Mouse (Mus musculus) cerebellum, adult 9-10 months (tissue): Measurements from ENCODE around the gene Nfib.
A peak's percentile ranks its signal among the peaks of the same experiment; 100 is the strongest.

ENCODE experiments used
- DNase-seq: peaks from one replicate; pipeline ENCODE4 v3.0.0; 2022

Nfib gene

DNA sequence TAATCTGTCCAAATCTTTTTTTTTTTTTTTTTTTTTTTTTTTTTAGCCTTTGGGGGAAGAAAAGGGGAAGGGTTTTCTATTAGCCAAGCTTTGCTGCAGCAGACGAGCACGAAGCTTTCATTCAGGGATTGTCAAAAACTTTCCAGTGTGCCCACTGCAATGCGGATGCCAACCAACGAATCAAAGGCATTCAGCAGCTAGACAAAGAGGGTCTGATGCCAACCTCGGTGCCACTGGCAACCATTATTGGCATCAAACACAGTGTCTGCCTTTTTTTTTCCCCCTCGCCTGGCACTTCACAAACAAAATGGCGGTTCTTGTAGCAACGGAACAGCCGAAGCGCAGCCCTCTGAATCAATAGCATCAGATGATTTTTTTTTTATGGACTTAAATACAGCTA, 210.7 kb downstream of the Nfib start:
- peak; percentile 68 for DNase-seq

DNA sequence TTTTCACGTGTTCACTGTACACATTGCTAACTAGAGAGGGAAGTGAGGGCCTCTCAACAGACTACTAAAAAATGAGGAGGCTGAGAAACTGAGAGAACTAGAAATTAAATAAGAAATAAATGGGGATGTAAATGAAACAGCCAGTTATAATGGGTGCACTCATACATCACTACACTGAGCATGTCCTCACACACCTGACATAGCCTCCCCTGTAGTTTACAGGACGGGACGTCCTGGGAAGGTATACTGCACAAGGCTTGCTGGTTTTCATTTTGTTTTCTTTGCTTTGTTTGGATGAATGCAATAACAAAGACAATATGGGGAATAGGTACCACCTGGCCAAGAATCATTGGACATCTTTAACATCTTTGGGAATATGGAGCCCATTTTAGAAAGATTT, 211.1 kb downstream of the Nfib start:
- no peak for DNase-seq

DNA sequence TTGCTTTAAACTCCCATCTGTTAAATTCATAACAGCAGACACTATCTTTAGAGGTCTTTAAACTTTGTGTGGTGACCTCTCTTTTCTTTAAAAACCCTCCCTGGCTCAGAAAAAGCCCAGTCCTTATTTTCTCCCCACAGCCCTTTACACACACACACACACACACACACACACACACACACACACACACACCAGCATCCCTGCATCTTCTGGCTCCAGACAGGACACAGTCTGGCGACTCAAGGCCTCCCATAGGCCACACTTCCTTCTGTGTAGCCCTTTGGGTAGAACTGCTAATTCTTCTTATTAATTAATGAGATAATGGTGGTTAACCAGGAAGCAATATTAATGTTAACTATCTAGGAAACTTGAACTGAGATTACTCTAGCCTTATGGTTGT, 211.7 kb downstream of the Nfib start:
- no peak for DNase-seq

DNA sequence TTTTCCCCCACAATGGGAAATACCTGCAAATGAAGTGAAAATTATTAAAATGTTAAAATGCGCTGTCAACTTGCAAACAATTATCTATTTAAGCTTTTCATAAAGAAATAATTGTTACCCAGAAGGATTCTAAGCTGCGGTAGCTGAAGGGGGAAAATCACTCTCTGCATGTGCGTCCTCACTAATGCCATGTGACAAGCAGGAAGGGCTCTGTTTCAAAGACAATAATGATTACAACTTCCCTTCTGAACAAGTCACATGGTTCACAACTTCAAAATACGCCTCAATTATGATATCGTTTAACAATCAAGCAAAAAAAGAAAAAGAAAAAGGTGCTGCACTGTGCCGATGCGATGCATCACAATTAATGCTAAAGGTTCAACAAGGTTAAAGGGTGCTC, 212.2 kb downstream of the Nfib start:
- DNase-seq = no peak

DNA sequence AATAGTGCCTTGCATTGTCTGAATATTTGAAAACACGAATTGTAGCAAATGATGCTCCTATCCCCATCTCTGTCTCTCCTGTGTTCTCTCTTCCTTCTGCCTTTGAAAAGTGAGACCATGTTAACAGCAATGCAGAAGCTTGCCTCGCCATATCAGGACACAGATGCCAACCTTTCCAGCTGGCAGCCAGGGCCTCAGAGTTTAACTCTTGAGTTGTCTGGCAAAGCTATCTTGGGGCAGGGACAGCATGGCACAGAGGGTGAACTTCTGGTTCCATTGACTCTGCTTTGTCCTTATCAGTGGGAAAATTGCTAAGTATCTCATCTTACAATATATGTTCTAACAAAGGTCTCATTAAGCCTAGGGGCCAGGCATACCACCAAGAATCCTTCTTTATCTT, 212.8 kb downstream of the Nfib start:
- DNase-seq = no peak

DNA sequence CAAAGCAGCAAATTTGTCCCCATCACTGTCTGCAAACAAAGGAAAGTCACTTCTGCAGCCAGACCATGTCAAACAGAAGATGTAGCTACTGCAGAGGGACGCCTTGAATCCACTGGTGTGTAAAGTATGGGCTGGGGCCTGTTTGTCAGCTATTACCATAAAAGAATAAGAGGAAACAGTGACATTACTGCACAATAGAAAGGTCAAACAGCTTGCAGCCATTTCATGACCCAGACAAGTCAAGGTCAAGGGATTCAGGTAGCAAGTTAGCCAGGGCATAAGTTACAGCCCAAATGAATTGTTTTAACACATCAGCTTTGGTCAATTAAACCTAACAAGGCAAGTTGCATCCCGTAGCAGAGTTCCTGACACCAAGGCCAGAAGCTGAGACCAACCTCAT, 215.6 kb downstream of the Nfib start:
- DNase-seq = no peak

DNA sequence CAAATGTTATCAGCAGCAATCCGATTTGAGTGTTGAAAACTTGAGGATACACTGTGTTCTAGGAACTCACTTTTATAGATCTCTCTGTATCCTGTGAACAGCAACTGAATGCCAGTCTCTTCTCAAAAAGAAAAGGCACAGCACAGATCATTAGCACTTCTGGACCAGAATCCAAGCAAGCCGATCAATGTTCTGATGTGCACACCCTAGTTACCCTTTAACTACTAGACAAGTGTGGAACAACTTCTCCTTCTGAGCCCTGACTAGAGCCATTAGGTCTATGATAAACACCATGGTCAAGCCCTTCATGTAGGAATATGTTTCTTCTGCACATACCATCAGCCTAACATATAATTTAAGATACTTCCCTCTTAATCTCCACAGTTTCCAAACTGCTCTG, 219.6 kb downstream of the Nfib start:
- DNase-seq = no peak

DNA sequence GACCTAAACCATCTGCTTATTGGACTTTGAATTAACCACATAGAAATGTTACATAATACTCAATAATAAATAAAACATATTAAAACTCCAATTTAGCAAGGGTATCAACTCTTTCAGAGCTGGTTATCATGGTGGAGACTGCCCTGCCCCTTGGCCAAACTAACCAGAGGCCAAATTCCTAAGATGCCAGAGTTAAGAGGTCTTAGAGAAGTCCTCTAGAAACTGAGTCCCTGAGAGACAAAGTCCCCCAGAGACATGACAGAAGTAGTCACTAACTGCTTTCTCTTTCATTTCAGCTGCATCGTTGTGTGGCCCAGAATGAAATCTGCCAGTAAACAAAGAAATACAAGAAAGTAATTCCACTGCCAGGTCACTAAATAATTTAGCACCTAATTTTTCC, 221.7 kb downstream of the Nfib start:
- DNase-seq = no peak

DNA sequence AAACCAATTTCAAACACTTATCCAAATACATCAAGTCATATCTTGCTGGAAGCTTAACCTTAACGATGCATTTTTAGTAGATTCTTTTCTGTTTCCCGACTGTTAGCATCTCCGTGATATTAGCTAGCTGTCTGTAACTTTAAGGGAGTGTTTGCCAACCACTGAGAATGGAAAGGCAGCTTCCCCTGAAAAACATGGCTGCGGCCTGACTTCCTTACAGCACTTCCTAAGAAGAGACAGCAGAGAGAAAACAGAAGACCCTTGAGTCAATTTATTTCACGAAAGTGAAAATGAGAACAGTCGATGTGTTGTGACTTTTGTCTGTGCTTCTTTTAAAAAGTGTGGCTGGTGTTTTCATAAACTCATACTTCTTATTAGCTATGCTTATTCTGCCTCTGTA, 222.3 kb downstream of the Nfib start:
- no peak for DNase-seq

DNA sequence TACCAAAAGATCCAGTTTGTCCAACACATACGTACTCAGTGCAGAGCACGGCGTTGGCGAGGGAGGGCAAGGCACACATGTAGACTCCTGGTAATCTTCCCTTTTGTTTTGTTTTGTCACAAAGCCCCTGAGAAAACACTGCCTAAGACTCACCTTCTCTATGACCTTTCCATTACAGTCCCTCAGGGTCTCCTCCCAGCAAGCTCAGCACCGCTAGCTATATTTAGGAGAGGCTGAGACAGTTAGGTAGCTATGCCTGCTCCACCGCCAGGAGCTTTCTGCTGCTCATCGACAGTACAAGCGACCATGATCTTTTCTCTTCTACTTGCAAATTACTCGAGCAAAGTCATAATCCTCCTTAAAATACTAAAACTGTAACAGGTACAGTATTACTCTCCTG, 224.9 kb downstream of the Nfib start:
- no peak for DNase-seq

DNA sequence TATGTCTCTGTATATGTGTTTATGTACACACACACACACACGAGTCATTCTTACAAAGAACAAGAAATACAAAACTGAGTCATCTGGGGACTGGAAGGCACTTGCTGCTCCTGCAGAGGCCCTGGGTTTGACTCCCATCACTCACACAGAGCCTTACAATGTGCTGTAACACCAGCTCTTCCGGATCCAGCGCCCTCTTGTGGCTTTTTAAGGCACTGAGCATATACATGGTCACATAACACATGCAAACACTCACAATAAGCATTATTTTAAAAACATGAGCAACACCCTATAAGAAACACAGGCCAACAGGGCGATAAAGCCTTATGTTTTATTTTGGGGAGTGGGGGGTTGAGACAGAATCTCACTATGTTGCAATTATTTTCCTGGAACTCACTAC, 226.2 kb downstream of the Nfib start:
- no peak for DNase-seq

DNA sequence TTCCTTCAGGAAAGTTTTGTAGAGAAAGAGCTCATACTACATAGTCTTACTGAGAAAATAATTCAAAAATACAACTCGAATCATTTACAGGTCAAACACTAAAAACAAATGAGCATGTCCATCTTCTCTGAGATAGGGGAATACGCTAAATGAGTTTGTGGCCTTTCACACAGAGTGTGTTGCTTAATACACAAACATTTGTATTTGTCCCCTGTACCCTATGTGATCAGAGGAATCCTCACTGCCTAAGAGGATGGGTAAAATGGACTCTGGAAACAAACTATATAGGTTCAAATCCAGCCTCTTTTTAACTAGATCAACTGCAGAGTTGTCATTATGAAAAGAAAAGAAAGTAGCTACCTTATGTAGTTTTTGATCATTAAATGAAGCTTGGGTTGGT, 227.8 kb downstream of the Nfib start:
- no peak for DNase-seq

DNA sequence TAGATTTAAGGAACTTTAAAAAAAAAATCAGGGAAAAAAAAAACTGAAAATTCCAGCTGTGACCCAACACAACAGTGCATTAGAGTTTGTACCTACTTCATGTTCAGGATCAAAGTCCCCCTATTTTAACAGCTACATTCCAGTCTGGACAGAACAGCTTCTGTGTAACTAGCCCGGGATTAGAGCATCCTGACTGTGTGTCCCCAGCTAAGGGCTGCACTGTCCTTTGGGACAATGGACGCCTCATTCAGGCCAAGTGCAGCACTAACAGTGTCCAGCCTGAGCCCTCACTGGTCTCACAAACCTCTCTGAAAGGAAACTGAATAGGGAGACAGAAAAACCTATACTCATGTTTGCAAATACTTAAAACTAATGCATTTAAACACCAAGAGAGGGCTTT, 229.1 kb downstream of the Nfib start:
- no peak for DNase-seq

DNA sequence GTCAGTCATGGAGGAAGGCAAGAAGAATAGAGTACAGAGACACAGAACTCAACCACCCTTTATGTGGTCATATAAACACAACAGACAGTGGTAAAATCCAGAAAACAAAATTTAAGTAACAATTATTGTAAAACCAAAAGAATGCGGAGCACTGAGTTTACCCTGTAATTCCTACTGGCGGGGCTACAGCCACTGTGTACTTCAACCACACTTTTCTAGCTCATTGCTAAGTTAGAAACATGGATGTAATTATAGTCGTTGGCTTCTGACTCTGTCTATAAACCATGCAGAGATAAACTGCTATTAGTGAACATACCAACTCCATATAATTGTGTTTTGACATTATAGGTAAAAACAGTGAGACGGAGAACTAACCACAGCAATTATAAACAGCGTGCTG, 231.2 kb downstream of the Nfib start:
- DNase-seq = no peak

DNA sequence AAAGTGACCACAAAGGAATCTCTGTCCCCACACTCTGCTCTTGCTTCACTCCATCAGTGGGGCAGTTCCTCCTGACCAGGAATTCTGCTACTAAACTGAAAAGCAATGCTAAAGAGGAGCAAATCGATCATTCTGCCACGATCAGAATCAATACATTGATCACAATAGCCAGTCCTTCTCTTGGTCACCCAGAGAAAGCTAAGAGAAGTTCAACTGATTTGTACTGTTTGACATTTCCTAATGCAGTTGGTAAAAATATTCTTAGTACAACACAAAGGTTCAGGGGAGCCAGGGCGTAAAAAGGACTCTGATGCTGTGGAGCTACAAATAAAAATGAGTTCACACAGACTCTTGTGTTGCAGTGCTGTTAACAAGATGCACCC, 234.6 kb downstream of the Nfib start:
- DNase-seq = no peak

DNA sequence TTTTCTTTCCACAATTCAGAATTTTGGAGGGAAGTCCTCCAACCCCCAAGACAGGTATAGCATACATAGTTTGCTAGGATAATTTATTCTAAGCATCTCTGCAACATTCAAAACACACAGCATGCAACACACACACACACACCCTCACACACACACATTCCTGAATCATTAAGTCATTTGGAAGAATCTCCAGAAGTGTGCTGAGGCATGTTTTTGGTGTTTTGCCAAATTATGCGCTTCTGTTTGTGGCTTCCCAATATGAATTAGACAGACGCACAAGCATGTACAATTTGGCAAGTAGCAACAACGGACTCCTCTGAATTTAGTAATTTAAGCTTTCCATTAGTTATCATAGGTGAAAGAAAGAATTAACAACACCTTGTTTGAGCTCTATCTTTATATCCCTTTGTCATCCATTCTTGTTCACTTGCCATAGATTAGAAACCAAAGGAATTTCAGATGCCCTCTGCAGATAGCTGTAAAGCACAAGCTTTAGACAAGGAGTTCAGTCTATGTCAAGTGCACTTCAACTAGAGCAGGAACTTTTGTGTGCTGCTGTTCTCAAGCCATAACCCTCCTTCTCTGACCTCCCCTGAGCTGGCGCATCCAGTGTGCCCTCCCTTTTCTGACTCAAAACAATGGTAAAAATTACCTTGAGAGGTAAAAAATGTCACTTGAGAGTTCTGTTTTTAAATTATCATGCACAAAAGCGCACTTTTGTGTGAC, 235.2 kb downstream of the Nfib start:
- no peak for DNase-seq

DNA sequence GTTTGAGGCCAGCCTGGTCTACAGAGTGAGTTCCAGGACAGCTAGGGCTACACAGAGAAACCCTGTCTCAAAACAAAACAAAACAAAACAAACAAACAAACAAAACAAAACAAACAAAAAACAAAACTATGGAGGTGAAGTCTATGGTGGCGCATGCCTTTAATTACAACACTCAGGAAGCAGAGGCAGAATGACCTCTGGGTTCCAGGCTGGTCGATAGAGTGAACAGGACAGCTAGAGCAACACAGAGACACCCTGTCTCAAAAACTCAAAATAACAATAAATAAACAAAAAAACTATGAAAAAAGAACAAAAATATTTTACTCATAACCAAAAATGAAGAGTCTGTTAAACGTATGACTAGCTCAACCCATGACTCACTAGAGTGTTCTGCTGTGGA, 236.6 kb downstream of the Nfib start:
- no peak for DNase-seq

DNA sequence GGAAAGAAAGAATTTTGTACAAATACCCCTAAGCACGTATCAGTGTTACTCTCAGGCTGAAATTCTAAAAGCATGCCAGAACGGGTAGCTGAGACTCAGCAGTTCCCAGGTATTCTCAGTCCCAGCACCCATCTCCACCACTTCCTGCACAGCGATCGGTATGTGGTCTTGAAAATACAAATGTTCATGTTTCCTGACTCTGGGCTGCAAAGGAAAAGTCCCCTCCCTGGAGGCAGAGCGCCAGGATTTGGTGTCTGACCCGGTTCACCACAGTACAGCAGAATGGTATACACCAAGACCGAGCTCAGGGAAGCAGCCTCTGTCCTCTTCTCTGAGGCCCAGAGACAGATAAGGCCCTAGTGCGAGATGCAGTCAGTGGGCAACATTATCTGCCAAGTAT, 238.8 kb downstream of the Nfib start:
- peak; percentile 45 for DNase-seq

DNA sequence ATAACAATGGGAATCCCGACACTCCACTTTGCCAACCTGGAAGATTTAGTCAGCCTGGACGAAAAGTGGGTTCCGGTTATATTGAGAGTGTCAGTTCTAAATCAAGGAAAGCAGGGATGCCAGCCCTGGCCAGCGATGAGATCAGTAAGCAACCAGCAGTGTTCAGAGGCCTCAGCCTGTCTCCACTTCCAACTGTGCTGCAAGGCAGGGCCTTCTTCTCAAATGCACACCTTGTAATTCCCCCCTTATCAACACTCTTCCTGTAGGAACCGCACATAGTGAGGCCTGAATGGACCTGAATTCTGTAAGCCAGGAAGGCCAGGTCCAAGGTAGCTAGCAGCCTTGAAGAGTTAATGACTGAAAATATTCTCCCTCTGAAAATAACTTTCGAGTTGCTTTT, 239.4 kb downstream of the Nfib start:
- DNase-seq = peak; percentile 47

DNA sequence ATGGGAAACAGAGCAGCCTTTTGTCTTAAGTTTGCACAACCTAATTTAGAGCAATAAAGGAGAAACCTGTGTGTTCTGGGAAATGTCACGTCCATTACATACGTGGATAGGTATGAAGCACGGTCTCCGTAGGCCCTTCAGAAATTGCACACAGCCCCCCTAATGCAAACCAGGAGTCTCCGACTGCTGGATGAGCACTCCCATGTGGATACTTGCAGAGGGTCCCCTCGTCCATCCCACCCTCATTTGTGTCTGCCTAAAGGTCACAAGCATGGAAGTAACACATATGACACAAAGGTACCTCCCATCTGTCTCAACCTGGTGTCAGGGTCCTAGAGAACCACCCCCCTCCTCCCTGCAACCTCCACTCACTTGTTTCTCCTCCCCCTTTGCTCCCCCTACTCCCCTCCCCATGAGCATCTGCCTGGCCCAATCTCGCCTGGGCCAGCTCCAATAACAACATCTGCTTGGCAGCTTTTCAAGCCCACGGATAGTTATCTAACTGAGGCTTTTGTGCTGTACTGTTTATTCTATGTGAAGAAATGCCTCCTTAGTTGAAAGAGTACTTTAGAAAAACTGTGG, 241.4 kb downstream of the Nfib start:
- no peak for DNase-seq

DNA sequence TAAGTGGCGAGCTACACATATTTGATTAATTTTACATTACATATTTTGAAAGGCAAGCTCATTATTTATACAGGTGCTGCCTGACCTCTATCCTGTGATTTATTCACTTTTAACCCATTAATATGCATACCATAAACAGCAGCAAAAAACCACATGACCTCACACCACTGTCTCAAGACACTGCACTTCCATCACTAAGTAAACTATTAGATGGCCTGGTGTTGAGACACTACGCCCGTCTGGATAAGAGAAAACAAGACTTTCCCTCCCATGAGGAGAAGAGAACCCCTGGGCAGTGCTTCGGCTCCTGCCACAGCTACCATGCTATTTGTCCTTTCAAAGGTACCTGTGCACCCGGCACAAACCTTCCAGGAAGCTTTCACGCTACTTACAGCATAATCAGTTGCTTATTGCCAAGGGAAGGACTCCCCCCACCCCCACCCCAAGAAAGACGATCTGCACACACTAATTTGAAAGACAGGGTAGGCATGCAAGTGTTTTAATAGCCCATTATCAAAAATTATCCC, 242.3 kb downstream of the Nfib start:
- no peak for DNase-seq

DNA sequence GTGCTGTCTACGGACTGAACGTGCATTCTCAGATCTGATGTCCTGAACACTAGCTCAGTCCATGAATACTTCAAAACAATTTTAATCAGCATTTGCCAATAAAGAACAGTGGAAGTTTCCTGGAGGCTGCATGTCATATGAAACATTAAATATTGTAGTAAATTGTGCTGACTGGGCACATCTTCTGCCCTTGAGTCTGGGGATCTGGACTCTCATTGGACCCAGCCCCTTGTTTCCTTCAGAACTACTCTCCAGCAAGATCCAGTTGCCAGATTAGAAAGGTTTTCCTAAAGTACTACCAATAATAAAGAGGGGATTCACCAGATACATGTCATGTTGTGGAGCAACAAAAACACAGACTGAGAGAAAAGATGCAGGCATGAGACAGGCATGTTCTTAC, 243.9 kb downstream of the Nfib start:
- DNase-seq = no peak

DNA sequence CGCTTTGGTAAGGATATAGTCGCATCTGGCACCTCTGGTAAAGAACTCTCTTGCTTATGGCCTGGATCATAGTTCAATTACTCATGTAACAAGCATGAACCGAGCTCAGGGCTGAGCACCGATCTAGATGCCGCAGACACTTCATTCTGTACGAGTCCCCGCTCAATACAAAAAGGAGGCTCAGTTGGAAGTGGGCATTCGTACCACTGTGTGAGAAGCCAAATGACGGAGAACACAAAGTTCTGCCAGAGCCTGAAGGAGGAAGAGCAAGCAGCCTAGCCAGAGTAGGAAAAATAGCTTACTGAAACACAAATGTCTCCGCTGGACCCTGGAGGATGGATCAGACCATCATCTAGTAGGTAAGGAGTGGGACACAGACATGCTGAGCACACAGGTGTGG, 246.7 kb downstream of the Nfib start:
- DNase-seq = peak; percentile 47

DNA sequence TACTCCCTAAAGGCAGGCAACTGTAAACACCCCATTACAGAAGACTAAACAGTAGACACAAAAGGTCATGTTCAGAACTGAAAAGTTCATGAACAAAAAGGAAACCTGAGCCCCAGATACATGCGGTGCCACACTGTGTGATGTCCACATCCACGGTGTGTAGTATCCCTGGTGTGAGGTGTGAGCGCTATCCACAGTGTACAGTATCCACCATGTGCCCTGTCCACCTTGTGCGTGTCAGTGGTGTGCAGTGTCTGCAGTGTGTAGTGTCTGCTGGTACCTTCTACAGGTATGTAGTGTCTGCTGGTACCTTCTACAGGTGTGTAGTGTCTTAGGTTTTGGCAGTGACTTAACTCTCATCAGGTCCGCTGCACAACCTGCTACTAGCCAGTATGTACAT, 248.6 kb downstream of the Nfib start:
- no peak for DNase-seq

DNA sequence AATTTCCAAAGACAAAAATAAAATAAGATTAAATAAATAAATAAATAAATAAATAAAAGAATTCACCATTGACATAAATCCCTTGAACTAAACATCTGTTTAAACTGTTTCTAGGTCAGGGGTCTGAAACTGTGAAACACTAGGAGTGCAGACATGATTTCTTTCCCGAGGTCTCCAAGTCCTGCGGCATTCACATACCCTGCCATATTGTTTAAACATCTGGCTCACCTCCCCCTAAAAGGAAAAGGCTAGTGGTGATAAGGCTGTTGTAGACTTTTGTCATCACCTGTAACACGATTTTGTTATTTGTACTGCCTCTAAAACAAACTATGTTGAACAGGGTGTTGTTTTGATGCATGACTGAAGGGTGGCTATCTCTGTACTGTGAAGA, 249.2 kb downstream of the Nfib start:
- no peak for DNase-seq
